In the genomic region with DNA sequence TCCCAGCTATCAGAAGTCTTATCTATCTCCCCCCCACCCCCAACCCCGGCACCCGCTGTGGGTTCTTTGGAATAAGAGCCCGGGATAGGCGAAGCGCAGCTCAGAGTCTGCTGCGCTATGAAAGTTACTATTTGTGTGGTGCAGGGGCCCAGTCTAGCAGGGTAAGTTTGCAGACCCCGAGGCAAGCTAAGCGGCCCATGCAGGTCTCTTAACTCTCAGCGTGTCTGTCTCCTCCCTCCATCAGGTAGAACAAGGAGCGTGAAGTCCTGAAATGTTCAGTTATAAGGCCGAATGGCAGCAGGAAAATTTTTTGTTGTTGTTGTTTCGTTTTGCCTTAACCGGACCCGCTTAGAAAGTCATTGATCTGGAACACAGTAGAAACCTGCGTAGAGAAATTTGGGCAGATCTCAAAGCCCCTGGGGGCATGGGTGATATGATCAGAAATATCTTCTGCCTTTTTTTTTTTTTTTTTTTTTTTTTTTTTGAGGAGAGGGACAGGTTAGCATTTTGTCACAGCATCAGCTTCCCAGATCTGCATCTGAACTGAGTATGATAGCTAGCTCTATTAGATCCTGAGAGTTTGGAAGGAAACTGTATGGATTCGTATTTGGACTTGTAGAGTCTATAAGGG, we compare ENCODE assay signal across 12 mouse cellular contexts. TPM values are rescaled to one million over a fixed set of nuclear protein-coding genes. Genes with fewer than 3 reads are reported as not detected.
DNase-seq lines count a peak whose midpoint lies in the region; ATAC-seq and TF ChIP-seq lines count a peak whose summit lies in the region.
"Had no signal": no experiment of that assay in that cellular context is flagged by ENCODE, and none has a peak within 500 bp of the region (broad histone marks: within the 10 kb centered on the region; RNA-seq: fewer than 3 reads in every experiment).

No protein-coding gene starts in this region.

- no peak for TF ChIP-seq CTCF in hindbrain, postnatal 0 days (IDR thresholded peaks at IDR 0.05; ENCODE audit: low read depth)

- peak overlapping the region; percentile 56; the same call in 1 of the 2 replicates for H3K4me3 ChIP-seq in hindbrain, embryonic 10.5 days
- no peak overlapping the region for H3K4me3 ChIP-seq in hindbrain, postnatal 0 days (ENCODE audit: low read length)
- no peak overlapping the region for H3K4me3 ChIP-seq in midbrain, embryonic 14.5 days (replicated peaks; ENCODE audit: low read depth, low read length)
- H3K4me3 ChIP-seq in midbrain, embryonic 15.5 days, result no peak overlapping the region
- peak overlapping the region; percentile 60 for H3K4me3 ChIP-seq in embryonic facial prominence, embryonic 14.5 days (ENCODE audit: low read depth, low read length)

- 1% methylated on average over 16 of the region's 16 CpGs for WGBS in hindbrain, embryonic 10.5 days
- 2% methylated on average over 16 of the region's 16 CpGs for WGBS in hindbrain, postnatal 0 days
- WGBS in midbrain, embryonic 14.5 days, result 5% methylated on average over 16 of the region's 16 CpGs
- 1% methylated on average over 16 of the region's 16 CpGs for WGBS in midbrain, embryonic 15.5 days
- 10% methylated on average over 16 of the region's 16 CpGs for WGBS in embryonic facial prominence, embryonic 14.5 days

- H3K4me2 ChIP-seq in hindbrain, postnatal 0 days (ENCODE audit: low read depth, low read length), result no peak overlapping the region
- no peak overlapping the region for H3K4me2 ChIP-seq in midbrain, embryonic 14.5 days (ENCODE audit: low read length)
- H3K4me2 ChIP-seq in midbrain, embryonic 15.5 days, result no peak overlapping the region
- peak overlapping the region; percentile 71 for H3K4me2 ChIP-seq in embryonic facial prominence, embryonic 14.5 days (ENCODE audit: low read depth, low read length)

- peaks cover 38% of the 10 kb centered on the region for H3K4me1 ChIP-seq in hindbrain, embryonic 10.5 days (replicated peaks)
- no peaks in the 10 kb centered on the region for H3K4me1 ChIP-seq in hindbrain, postnatal 0 days (ENCODE audit: insufficient read depth, low read length)
- 0 out of 2 replicates have a peak, but pooled peaks cover 8% of the 10 kb centered on the region for H3K4me1 ChIP-seq in midbrain, embryonic 14.5 days (ENCODE audit: control insufficient read depth, insufficient read depth, low read length)
- peaks cover 11% of the 10 kb centered on the region for H3K4me1 ChIP-seq in midbrain, embryonic 15.5 days
- H3K4me1 ChIP-seq in embryonic facial prominence, embryonic 14.5 days (ENCODE audit: control insufficient read depth, insufficient read depth, low read length), result no peaks in the 10 kb centered on the region

- peaks cover 100% of the 10 kb centered on the region for H3K27me3 ChIP-seq in hindbrain, embryonic 10.5 days (ENCODE audit: insufficient read depth, poor library complexity, severe bottlenecking)
- peaks cover 90% of the 10 kb centered on the region for H3K27me3 ChIP-seq in hindbrain, postnatal 0 days (ENCODE audit: insufficient read depth, low read length)
- peaks cover 95% of the 10 kb centered on the region for H3K27me3 ChIP-seq in midbrain, embryonic 14.5 days (ENCODE audit: control insufficient read depth, insufficient read depth, low read length)
- H3K27me3 ChIP-seq in midbrain, embryonic 15.5 days (replicated peaks), result peaks cover 85% of the 10 kb centered on the region
- peaks cover 90% of the 10 kb centered on the region for H3K27me3 ChIP-seq in embryonic facial prominence, embryonic 14.5 days (replicated peaks; ENCODE audit: control insufficient read depth, insufficient read depth, low read length)

- H3K9me3 ChIP-seq in hindbrain, embryonic 10.5 days, result no peaks in the 10 kb centered on the region
- H3K9me3 ChIP-seq in hindbrain, postnatal 0 days (ENCODE audit: low read length), result no peaks in the 10 kb centered on the region
- H3K9me3 ChIP-seq in midbrain, embryonic 14.5 days (ENCODE audit: control insufficient read depth, low read length), result no peaks in the 10 kb centered on the region
- H3K9me3 ChIP-seq in midbrain, embryonic 15.5 days, result no peaks in the 10 kb centered on the region
- no peaks in the 10 kb centered on the region for H3K9me3 ChIP-seq in embryonic facial prominence, embryonic 14.5 days (ENCODE audit: control insufficient read depth, low read length)

- H3K36me3 ChIP-seq in hindbrain, embryonic 10.5 days, result no peaks in the 10 kb centered on the region
- no peaks in the 10 kb centered on the region for H3K36me3 ChIP-seq in hindbrain, postnatal 0 days (ENCODE audit: insufficient read depth, low read length)
- H3K36me3 ChIP-seq in midbrain, embryonic 14.5 days (ENCODE audit: control insufficient read depth, insufficient read depth, low read length), result no peaks in the 10 kb centered on the region
- no peaks in the 10 kb centered on the region for H3K36me3 ChIP-seq in midbrain, embryonic 15.5 days (replicated peaks)
- no peaks in the 10 kb centered on the region for H3K36me3 ChIP-seq in embryonic facial prominence, embryonic 14.5 days (ENCODE audit: control insufficient read depth, insufficient read depth, low read length)

- ATAC-seq in hindbrain, postnatal 0 days, result no peak
- ATAC-seq in midbrain, embryonic 14.5 days (ENCODE audit: low FRiP score, low TSS enrichment), result no peak
- no peak for ATAC-seq in midbrain, embryonic 15.5 days (replicated peaks)
- ATAC-seq in embryonic facial prominence, embryonic 14.5 days (ENCODE audit: low read depth), result no peak

- DNase-seq in hindbrain, embryonic 10.5 days (ENCODE audit: low spot score), result peak; percentile 50
- no peak for DNase-seq in hindbrain, postnatal 0 days (ENCODE audit: low spot score)
- peak; percentile 31 for DNase-seq in midbrain, embryonic 14.5 days
- DNase-seq in embryonic facial prominence, embryonic 14.5 days (ENCODE audit: low spot score), result no peak
- DNase-seq in layer of hippocampus, adult 18-20 months (ENCODE audit: low spot score in 2 of 2), result no peak
- DNase-seq in liver, result no peak
- DNase-seq: adrenal gland, postnatal 25 days; cerebellum, adult 8-10 months; kidney, adult 2 months; lung, postnatal 36 days had no signal

- H3K9ac ChIP-seq in hindbrain, postnatal 0 days (replicated peaks; ENCODE audit: low read length), result no peak overlapping the region
- no peak overlapping the region for H3K9ac ChIP-seq in midbrain, embryonic 14.5 days (replicated peaks; ENCODE audit: low read length)
- no peak overlapping the region for H3K9ac ChIP-seq in midbrain, embryonic 15.5 days
- H3K9ac ChIP-seq in embryonic facial prominence, embryonic 14.5 days (ENCODE audit: low read depth, low read length), result peak overlapping the region; percentile 44; the same call in 1 of the 2 replicates

- no peak overlapping the region for H3K27ac ChIP-seq in hindbrain, embryonic 10.5 days
- H3K27ac ChIP-seq in hindbrain, postnatal 0 days, result no peak overlapping the region
- no peak overlapping the region for H3K27ac ChIP-seq in midbrain, embryonic 14.5 days (replicated peaks; ENCODE audit: low read depth, low read length)
- no peak overlapping the region for H3K27ac ChIP-seq in midbrain, embryonic 15.5 days
- H3K27ac ChIP-seq in embryonic facial prominence, embryonic 14.5 days (replicated peaks; ENCODE audit: low read depth, low read length), result peak overlapping the region; percentile 62
- H3K27ac ChIP-seq: left cerebral cortex, adult 2 months had no signal

RNA-seq across cellular contexts. Expression of a gene that starts 12.4 kb away (rescaled TPM):
- polyA plus RNA-seq in hindbrain, embryonic 10.5 days (2016; fragmentation: Nextera tagmentation; extraction: Ambion mirVana), result 2.2 and 2.3 TPM in 2 replicates
- 2.9 and 4.3 TPM in 2 replicates for total RNA-seq in hindbrain, postnatal 0 days (2014; rRNA removed)
- 0.64 TPM in 2 replicates for polyA plus RNA-seq in hindbrain, postnatal 0 days (2015; fragmentation: Nextera tagmentation; extraction: Ambion mirVana)
- 0.13 and 0.92 TPM in 2 replicates for polyA plus RNA-seq in midbrain, embryonic 14.5 days (2014; fragmentation: Nextera tagmentation; extraction: Ambion mirVana)
- polyA plus RNA-seq in midbrain, embryonic 15.5 days (2015; fragmentation: Nextera tagmentation; extraction: Ambion mirVana), result 0.61 and 0.69 TPM in 2 replicates
- 19.0 and 20.6 TPM in 2 replicates for polyA plus RNA-seq in embryonic facial prominence, embryonic 14.5 days (2014; fragmentation: Nextera tagmentation; extraction: Ambion mirVana)
- total RNA-seq in layer of hippocampus, adult 18-20 months (2021), result under 1 TPM; 0.48 to 0.54 TPM

Comparison
In these comparisons a context has a peak if more than half of its experiments do, and no peak if none do; other contexts are left out.
1. DNase-seq: peak in hindbrain, embryonic 10.5 days (single experiment) and midbrain, embryonic 14.5 days (single experiment); none in hindbrain, postnatal 0 days (single experiment), embryonic facial prominence, embryonic 14.5 days (single experiment), layer of hippocampus, adult 18-20 months (0 of 2) and liver (single experiment).
2. H3K4me3 ChIP-seq: peak in hindbrain, embryonic 10.5 days (single experiment) and embryonic facial prominence, embryonic 14.5 days (single experiment); none in hindbrain, postnatal 0 days (single experiment), midbrain, embryonic 14.5 days (single experiment) and midbrain, embryonic 15.5 days (single experiment).